Mouse (Mus musculus): Measurements from ENCODE around the gene H2-Q10. TPM values are rescaled to one million over a fixed set of nuclear protein-coding genes. Genes with fewer than 3 reads are reported as not detected.
"Not testable (repeated sequence)": the region's sequence is repeated elsewhere in the genome, so short reads cannot be mapped to it uniquely, and the experiment has no call there.

H2-Q10 gene
- total and polyA plus RNA-seq, 2 experiments from 2014 or later = 0.21 TPM; not detected in 1

DNA sequence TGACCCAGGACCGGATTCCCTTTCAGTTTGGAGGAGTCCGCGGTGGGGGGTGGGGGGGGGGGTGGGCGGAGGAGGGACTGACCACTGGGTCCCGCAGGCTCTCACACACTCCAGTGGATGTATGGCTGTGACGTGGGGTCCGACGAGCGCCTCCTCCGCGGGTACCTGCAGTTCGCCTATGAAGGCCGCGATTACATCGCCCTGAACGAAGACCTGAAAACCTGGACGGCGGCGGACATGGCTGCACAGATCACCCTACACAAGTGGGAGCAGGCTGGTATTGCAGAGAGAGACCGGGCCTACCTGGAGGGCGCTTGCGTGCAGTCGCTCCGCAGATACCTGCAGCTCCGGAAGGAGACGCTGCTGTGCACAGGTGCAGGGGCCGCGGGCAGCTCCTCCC, 44.4 kb upstream of the H2-Q10 start:
- WGBS = 15% methylated on average over 28 of the region's 28 CpGs
- not testable (repeated sequence) for H3K4me1 ChIP-seq (ENCODE audit: insufficient read depth, low read length); H3K9ac ChIP-seq (replicated peaks; ENCODE audit: low read length); DNase-seq (ENCODE audit: low spot score); H3K27ac ChIP-seq; H3K9me3 ChIP-seq (ENCODE audit: low read length); H3K27me3 ChIP-seq (ENCODE audit: insufficient read depth, low read length); H3K36me3 ChIP-seq (ENCODE audit: insufficient read depth, low read length)
- ATAC-seq = peak; percentile 28
- H3K4me2 ChIP-seq (ENCODE audit: low read depth, low read length) = peak overlapping the region; percentile 55; the same call in 1 of the 2 replicates
- peak; percentile 4; the same call in 1 of the 2 replicates for TF ChIP-seq CTCF (IDR thresholded peaks at IDR 0.05; ENCODE audit: low read depth)
- H3K4me3 ChIP-seq (ENCODE audit: low read length) = peak overlapping the region; percentile 36

DNA sequence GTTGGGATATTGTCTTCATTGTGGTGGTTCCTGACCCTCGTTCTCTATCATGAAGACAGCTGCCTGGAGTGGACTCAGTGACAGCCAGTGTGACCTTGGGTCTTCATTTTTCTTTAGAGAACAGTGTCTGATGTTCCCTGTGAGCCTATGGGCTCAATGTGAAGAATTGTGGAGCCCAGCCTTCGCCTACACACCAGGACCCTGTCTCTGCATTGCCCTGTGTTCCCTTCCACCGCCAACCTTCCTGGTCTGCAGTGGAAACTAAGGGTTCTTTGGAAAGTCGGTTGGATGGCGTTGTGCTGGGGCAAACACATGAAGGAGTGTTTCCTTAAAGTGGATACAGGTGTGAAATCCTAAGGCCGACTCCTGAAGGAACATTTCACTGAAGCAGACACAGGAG, 41.0 kb upstream of the H2-Q10 start:
- not testable (repeated sequence) for H3K4me3 ChIP-seq (ENCODE audit: low read length); H3K27ac ChIP-seq; ATAC-seq; H3K4me2 ChIP-seq (ENCODE audit: low read depth, low read length); H3K27me3 ChIP-seq (ENCODE audit: insufficient read depth, low read length); H3K4me1 ChIP-seq (ENCODE audit: insufficient read depth, low read length); DNase-seq (ENCODE audit: low spot score); H3K36me3 ChIP-seq (ENCODE audit: insufficient read depth, low read length); H3K9ac ChIP-seq (replicated peaks; ENCODE audit: low read length); H3K9me3 ChIP-seq (ENCODE audit: low read length)
- WGBS = 89% methylated on average over 6 of the region's 6 CpGs

DNA sequence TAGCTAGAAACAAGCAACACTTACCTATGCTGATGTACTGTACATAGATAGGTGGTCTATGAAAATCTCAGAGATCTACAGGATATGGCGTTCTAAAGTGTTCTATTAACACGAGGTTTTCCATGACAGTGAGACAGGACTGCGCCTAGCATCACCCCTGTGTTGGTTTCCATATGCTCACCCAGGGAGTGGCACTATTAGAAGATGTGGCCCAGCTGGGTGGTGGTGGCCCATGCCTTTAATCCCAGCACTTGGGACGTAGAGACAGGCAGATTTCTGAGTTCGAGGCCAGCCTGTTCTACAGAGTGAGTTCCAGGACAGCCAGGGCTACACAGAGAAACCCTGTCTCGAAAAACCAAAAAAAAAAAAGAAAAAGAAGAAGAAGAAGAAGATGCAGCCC, 39.2 kb upstream of the H2-Q10 start:
- not testable (repeated sequence) for H3K9me3 ChIP-seq (ENCODE audit: low read length); DNase-seq (ENCODE audit: low spot score); H3K4me3 ChIP-seq (ENCODE audit: low read length); H3K27me3 ChIP-seq (ENCODE audit: insufficient read depth, low read length); ATAC-seq; H3K36me3 ChIP-seq (ENCODE audit: insufficient read depth, low read length); H3K9ac ChIP-seq (replicated peaks; ENCODE audit: low read length); H3K27ac ChIP-seq; H3K4me2 ChIP-seq (ENCODE audit: low read depth, low read length); H3K4me1 ChIP-seq (ENCODE audit: insufficient read depth, low read length)
- WGBS = 89% methylated on average over 6 of the region's 6 CpGs

DNA sequence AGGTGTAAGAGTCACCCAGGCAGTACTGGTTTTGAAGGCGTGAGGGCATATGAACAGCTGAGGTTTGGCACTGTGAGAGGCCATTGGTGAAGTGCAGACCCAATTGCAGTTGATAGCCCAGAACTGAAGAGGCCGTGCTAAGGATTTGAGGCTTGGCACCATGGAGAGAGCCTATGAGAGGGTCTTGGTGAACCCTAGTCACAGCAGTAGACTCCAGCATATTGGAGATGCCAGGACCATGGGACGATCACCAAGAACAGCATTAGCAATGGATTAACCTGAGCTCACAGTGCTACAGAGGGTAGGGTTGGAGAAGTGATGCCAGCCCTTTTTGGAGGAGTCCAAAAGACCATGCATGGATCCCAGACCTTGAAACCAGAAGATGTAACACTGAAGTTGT, 37.7 kb upstream of the H2-Q10 start:
- ATAC-seq; DNase-seq (ENCODE audit: low spot score); H3K4me2 ChIP-seq (ENCODE audit: low read depth, low read length); H3K36me3 ChIP-seq (ENCODE audit: insufficient read depth, low read length); H3K27me3 ChIP-seq (ENCODE audit: insufficient read depth, low read length); H3K27ac ChIP-seq; H3K9ac ChIP-seq (replicated peaks; ENCODE audit: low read length); H3K4me3 ChIP-seq (ENCODE audit: low read length); H3K4me1 ChIP-seq (ENCODE audit: insufficient read depth, low read length); H3K9me3 ChIP-seq (ENCODE audit: low read length): not testable (repeated sequence)
- 87% methylated on average over 2 of the region's 3 CpGs for WGBS

DNA sequence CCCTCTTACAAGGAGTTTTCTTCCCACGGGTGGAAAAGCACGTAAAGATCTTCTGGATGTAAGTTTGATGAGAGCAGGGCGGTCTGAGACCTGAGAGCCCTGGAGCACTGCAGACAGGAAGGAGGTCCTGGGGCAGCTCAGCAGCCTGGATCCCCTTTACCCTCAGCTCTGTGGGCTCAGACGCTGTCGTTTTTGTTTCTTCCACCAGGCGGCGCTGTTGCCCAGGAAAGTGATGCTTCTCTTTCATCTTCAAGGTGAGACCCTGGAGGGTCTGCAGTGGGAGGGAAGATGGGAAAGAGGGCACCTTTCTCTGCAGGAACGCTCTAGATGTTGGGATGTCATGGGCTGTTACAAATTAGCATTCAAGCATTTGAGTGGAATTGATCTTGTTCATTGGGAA, 35.1 kb upstream of the H2-Q10 start:
- not testable (repeated sequence) for H3K27ac ChIP-seq; H3K4me3 ChIP-seq (ENCODE audit: low read length); H3K27me3 ChIP-seq (ENCODE audit: insufficient read depth, low read length); H3K4me2 ChIP-seq (ENCODE audit: low read depth, low read length); H3K36me3 ChIP-seq (ENCODE audit: insufficient read depth, low read length); ATAC-seq; H3K9ac ChIP-seq (replicated peaks; ENCODE audit: low read length); H3K9me3 ChIP-seq (ENCODE audit: low read length); H3K4me1 ChIP-seq (ENCODE audit: insufficient read depth, low read length)
- DNase-seq (ENCODE audit: low spot score) = peak; percentile 50
- WGBS = 11% methylated on average over 8 of the region's 8 CpGs
- peak; percentile 82 for TF ChIP-seq CTCF (IDR thresholded peaks at IDR 0.05; ENCODE audit: low read depth)

DNA sequence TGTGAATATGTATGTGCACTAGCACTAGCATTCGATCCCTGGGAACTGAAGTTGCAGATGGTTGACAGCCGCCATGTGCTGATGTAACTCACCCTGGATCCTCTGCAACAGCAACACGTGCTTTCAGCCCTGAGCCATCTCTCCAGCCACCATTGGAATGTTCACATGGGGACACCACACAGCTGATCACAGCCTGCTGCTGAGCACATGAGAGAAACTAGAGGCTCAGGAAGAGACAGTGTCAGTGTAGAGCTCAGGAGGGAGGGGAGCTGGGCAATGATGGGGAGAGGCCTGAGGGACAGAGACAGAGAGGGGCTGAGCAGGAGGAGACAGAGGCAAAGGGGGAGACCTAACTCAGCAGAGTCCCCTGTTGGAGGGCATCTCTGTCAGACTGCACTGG, 34.3 kb upstream of the H2-Q10 start:
- not testable (repeated sequence) for H3K4me2 ChIP-seq (ENCODE audit: low read depth, low read length); H3K36me3 ChIP-seq (ENCODE audit: insufficient read depth, low read length); H3K27ac ChIP-seq; H3K4me1 ChIP-seq (ENCODE audit: insufficient read depth, low read length); H3K9me3 ChIP-seq (ENCODE audit: low read length); H3K4me3 ChIP-seq (ENCODE audit: low read length); H3K27me3 ChIP-seq (ENCODE audit: insufficient read depth, low read length); DNase-seq (ENCODE audit: low spot score); H3K9ac ChIP-seq (replicated peaks; ENCODE audit: low read length); ATAC-seq
- WGBS = 75% methylated on average over 3 of the region's 3 CpGs

DNA sequence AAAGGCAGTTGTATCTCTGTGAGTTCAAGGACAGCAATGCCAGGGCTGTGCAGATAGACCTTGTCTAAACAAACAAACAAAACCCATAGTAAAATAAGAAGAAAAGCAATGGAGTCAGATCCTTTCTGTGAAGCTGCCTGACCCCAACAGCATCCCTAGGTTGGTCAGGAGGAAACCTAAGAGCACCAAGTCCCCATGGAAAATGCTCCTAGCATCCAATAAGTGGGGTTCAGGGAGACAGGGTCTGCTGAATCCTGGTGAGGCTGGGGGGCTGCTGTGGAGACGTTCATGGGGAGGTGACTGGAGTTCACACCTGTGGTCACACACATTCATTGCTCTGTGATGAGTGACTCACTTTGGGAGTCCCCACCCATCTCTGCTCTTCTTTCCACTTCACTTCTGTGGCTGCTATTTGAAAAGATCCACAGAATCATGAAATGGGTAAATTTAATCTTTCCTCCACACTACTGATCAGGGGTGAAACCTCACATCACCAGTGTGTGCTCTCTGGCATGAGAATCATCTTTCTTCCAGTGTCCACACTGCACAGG, 32.4 kb upstream of the H2-Q10 start:
- not testable (repeated sequence) for DNase-seq (ENCODE audit: low spot score); H3K9me3 ChIP-seq (ENCODE audit: low read length); H3K27ac ChIP-seq; H3K4me2 ChIP-seq (ENCODE audit: low read depth, low read length); H3K36me3 ChIP-seq (ENCODE audit: insufficient read depth, low read length); H3K27me3 ChIP-seq (ENCODE audit: insufficient read depth, low read length); H3K4me3 ChIP-seq (ENCODE audit: low read length); H3K4me1 ChIP-seq (ENCODE audit: insufficient read depth, low read length); H3K9ac ChIP-seq (replicated peaks; ENCODE audit: low read length); ATAC-seq
- 67% methylated on average over 1 of the region's 1 CpGs for WGBS

DNA sequence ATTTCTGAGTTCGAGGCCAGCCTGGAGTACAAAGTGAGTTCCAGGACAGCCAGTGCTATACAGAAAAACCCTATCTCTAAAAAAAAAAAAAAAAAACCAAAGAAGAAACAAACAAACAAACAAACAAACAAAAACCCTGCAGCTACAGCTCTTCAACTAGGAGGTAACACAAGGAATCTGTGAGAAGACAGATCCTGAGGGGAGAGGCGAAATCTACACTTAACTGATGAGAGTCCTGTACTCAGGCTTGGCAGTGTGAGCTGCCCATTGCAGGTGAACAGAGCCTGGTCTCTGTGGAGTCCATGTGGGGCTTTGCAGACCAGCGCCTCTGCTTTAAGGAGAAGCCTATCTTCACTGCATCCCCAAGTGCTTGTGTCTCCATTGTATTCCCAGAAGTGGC, 31.5 kb upstream of the H2-Q10 start:
- not testable (repeated sequence) for DNase-seq (ENCODE audit: low spot score); H3K36me3 ChIP-seq (ENCODE audit: insufficient read depth, low read length); H3K4me3 ChIP-seq (ENCODE audit: low read length); H3K4me1 ChIP-seq (ENCODE audit: insufficient read depth, low read length); H3K9me3 ChIP-seq (ENCODE audit: low read length); H3K9ac ChIP-seq (replicated peaks; ENCODE audit: low read length); H3K27me3 ChIP-seq (ENCODE audit: insufficient read depth, low read length); ATAC-seq; H3K27ac ChIP-seq; H3K4me2 ChIP-seq (ENCODE audit: low read depth, low read length)
- 90% methylated on average over 2 of the region's 3 CpGs for WGBS

DNA sequence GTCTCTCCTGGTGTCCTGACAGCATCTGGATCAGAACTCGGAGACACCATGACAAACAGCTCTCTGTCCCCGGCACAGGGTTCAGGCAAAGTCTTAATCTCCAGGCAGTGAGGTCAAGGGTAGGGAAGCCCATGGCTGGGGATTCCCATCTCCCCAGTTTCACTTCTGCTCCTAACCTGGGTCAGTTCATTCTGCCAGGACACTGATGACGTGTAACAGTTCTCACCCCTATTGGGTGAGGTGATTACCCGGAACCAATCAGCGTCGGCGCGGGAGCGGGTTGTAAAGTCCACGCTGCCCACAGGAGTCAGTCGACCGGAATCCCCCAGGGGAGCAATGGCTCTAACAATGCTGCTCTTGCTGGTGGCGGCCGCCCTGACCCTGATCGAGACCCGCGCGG, 31.0 kb upstream of the H2-Q10 start, which contains the start of gene H2-Q7:
TSS of gene H2-Q7 (plus strand) at position 271 of the 400 bp plus-strand sequence.
- peak; percentile 91 for DNase-seq (ENCODE audit: low spot score)
- H3K36me3 ChIP-seq (ENCODE audit: insufficient read depth, low read length); H3K27me3 ChIP-seq (ENCODE audit: insufficient read depth, low read length); H3K27ac ChIP-seq; H3K4me1 ChIP-seq (ENCODE audit: insufficient read depth, low read length); H3K9me3 ChIP-seq (ENCODE audit: low read length); H3K9ac ChIP-seq (replicated peaks; ENCODE audit: low read length): not testable (repeated sequence)
- Histone ChIP-seq H3K4me2 (ENCODE audit: low read depth, low read length) (peak within 1 kb of the TSS; percentile 67), H3K4me3 (ENCODE audit: low read length) (peak within 1 kb of the TSS; percentile 45)
- WGBS = 3% methylated on average over 18 of the region's 18 CpGs
- ATAC-seq = peak; percentile 96

DNA sequence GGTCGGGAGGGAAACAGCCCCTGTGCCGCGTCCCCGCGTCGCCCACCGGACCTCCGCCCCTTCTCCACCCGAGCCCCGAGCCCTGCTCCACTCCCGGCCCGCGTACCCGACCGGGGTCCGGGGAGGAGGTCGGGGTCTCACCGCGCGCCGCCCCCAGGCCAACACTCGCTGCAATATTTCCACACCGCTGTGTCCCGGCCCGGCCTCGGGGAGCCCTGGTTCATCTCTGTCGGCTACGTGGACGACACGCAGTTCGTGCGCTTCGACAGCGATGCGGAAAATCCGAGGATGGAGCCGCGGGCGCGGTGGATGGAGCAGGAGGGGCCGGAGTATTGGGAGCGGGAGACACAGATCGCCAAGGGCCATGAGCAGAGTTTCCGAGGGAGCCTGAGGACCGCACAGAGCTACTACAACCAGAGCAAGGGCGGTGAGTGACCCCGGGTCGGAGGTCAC, 30.6 kb upstream of the H2-Q10 start:
- not testable (repeated sequence) for H3K27me3 ChIP-seq (ENCODE audit: insufficient read depth, low read length); H3K9me3 ChIP-seq (ENCODE audit: low read length); H3K27ac ChIP-seq; H3K4me1 ChIP-seq (ENCODE audit: insufficient read depth, low read length); H3K36me3 ChIP-seq (ENCODE audit: insufficient read depth, low read length); DNase-seq (ENCODE audit: low spot score); H3K9ac ChIP-seq (replicated peaks; ENCODE audit: low read length)
- 1% methylated on average over 41 of the region's 48 CpGs for WGBS
- peak overlapping the region; percentile 67 for H3K4me2 ChIP-seq (ENCODE audit: low read depth, low read length)
- ATAC-seq = peak; percentile 72; the same call in 1 of the 2 replicates
- H3K4me3 ChIP-seq (ENCODE audit: low read length) = peak overlapping the region; percentile 45

Measured in hindbrain, postnatal 0 days (tissue).